Mouse (Mus musculus) frontal cortex, postnatal 14 days (tissue): ENCODE measurements around the gene Srms.
A peak's percentile ranks its signal among the peaks of the same experiment; 100 is the strongest.
"Not testable (repeated sequence)": the region's sequence is repeated elsewhere in the genome, so short reads cannot be mapped to it uniquely, and the experiment has no call there.

Experiments
- DNase-seq, 2 experiments: peaks; one replicate each; pipeline ENCODE4 v3.0.0; 2022; ENCODE audit warnings: low spot score in 2 of 2

Gene Srms

DNA sequence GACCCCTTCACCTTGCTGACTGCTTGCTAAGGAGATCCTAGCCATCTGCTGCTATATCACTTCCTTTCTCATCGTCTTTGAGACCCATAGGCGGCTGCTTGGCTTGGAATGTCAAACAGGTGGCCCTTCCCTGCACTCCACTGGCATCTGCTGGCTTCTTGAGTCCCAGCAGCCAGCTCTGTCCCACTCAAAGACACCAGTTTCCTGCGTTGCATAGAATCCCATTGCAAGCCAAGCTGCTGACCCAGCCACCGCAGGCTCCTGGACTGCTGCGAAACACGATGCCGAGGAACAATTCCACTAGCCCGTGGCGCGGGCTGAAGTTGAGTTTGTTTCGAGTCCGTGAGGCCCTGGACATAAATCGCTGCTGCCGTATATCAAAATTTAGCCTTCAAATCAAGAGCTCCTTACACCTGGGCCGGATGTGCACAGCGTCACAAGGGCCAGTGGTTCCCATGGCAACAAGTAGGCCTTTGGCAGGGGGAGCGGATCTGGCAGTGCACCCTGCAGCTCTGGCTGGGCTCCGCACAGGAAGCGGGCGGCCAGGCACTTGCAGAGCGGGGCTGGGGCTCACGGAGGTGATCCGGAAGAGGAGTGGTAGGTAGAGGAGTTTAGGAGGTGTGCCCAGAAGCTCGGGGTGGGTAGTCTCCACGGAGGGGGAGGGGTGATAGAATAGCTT lies 6.7 kb upstream of the Srms start, which contains the start of gene Fndc11:
TSS of gene Fndc11 (plus strand) at position 476 of the 679 bp plus-strand sequence.
- DNase-seq: peak; percentile 33 to 34

DNA sequence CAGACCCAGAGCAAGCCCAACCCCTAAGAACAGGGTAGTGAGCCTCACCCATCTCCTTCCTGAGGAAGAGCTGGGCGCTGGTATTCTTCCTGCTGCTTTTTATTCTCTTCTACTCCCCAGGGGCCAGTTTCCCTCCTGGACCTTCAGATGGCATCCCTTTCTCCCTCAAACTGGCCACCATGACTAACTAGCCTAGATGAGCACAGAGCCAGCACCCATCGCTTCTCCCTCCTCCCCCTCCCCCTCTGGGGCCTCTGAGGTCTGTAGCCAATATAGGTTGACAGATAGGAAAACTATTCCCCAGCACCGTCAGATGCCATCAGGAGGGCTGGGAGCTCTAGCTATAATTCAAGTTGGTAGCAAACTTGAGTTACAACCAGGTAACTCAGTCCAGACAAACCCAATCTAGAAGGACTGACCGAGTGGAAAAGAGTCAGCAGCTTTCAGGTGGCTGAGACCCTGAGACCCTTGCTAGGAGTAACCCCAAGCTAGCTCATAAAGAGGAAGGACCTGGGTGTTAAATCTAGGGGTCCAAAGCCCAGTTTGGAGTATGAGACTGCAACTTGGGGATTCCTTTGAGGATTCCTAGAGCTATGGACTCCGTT lies 6.0 kb upstream of the Srms start:
- no peak for DNase-seq

DNA sequence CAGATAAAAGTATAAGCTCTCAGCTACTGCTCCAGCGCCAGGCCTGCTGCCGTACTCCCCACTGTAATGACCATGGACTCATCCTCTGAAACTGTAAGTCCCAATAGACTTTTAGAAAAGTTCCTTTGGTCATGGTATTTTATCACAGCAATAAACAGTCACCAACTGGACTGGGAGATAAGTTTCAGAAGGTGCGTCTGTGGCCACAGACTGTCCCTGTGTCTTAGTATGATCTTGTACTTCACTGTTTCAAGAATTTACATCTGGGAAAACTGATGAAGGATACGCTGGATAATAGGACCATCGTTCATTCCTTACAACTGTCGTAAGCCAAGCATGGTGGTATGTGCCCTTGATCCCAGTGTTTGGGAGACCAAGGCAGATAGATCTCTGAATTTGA lies 3.1 kb upstream of the Srms start:
- DNase-seq: no peak

DNA sequence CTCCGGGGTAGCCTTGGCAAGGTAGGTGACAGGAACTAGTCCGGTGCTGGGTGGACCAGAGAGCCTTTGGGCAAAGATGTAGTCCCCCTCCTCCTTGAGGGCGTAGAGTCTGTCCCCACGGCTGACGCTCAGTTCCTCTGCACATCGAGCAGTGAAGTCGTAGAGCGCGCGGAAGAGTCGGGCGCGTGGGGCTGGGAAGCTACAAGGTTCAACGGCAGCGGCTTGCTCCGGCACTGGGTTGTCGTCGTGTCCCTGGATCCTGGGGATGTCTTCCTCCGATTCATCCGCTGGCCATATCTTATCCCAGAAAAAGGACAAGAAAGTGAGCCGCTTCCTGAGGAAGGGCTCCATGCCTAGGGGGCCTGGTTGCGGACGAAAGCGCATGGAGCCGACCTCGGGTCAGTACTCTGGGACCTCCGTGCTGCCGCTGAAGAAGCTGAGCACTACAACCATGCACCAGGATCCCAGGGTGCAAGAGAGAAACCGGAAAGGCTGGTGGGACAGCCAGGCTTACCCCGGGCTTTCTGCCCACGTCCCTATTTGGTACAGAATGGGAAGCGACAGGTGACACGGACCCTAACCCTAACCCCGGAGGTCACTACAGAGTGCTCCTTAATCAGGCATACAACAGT lies 480 bp downstream of the Srms start:
- DNase-seq: no peak

DNA sequence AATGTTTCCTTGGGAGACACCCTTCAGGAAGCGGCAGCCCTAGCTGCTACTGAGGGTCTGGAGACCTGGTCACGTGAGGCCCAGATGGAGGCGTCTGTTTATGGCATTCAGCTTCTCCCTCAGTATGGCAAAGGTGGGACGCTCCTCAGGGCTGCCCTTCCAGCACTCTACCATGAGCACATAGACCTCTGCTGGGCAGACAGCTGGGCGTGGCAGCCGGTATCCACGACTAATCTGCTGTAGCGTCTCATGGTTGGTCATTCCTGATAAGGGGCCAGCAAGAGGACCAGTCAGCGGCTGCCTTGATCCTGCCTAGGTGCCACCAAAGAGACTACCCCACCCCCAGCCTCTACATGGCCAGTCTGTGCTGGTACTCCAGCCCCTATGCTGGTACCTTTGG lies 6.9 kb downstream of the Srms start:
- no peak for DNase-seq

DNA sequence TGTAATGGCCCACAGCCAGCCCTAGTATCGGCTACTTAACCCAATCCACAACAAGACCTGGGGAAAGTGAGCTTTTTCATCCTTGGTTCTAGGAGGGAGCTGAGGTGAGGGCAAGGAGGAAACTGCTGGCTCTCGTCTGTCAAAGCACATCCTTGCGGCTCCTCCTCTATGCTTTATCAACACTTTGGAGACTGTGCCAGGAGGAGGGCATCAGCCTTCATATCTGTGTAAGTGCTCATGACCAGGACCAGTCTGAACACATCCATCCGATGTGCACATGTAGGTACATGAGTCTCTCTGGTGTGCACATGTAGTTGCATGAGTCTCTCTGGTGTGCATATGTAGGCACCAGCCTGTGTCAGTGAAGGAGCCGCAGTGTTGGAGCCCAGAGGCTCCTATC lies 7.3 kb downstream of the Srms start:
- DNase-seq: no peak

DNA sequence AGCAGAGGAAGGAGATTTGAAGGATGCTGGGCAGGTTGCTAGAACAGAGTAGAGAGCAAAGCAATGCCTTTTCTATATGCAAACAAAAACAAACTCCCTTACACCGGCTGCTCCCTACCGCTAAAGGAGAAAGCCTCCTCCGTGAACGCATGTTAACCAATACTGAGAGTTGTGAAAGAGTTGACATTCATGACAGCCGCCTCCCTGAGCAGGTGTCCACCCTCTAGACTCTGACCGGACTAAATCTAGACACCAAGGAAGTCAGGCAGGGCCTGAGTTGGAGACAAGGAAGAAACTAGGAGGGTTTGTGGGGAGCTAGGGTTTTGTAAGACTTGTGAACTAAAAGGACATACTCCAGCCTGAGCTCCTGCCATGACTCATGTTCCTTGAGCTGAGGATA lies 10.1 kb downstream of the Srms start:
- no peak for DNase-seq

DNA sequence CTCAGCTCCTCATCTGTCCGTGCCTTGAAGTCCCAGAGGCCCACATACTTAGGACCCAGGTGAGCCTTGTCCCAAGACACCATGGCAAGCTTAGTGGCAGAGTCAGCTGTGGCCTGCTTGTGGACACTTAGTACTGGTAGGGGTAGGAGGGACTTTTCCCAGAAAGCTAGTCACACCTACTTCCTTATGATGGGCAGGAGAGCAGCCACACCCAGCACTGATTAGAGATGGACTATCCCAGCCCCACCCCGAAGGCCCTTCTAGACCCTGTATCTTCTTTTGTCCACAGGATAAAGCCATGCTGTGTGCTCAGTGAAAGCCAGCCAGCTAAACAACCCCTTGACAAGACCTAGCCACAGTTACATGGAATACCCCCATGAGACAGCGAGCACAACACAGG lies 10.6 kb downstream of the Srms start, which contains the start of gene Ptk6:
TSS of gene Ptk6 (minus strand) at position 368 of the 400 bp plus-strand sequence.
- DNase-seq: no peak

DNA sequence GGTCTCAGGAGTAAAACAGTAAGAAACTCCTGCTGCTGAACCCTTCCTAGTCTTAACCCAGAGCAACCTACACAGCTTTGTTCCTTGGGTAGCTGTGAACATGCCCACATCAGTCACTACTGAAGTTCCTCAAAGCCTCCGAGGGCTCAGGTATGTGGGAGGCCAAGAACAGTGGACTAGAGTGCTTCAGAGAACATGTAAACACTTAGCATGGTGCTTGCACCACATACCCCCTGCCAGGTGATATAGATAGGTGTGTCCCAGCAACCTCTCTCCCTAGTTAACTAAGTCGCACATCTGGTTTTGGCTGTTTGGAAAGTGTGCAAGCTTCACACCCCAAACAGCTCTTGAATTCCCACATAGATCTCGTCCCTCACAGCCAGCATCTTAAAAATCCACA lies 11.4 kb downstream of the Srms start:
- no peak for DNase-seq

DNA sequence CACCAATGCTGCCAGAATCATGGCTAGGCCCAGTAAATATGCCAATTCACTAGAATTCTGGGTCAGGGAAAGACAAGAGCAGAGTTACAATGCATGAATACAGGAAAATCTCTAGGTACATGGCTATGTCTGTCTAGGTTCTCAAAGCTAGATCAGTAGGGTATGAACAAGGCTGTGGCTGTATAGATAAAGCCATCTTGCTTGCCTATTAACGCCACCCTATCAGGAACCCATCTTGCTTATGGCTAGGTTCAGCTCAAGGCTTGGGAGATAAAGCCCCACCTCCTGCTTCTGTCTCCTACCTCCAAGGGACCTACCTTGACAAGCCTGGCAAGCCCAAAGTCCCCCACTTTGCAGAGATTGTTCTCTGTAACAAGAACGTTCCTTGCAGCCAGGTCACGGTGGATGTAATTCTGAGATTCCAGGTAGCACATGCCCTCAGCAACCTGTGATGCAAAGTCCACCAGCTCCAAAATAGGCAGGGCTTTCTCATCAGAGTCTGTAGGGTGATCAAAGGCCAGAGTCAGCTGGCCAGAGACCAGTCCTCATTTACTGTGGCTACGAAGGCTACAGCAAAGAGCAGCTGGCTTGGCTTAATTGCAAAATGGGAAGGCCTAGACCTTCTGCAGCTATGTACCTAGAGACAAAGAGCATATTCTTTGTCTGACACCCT lies 16.2 kb downstream of the Srms start:
- DNase-seq: no peak

DNA sequence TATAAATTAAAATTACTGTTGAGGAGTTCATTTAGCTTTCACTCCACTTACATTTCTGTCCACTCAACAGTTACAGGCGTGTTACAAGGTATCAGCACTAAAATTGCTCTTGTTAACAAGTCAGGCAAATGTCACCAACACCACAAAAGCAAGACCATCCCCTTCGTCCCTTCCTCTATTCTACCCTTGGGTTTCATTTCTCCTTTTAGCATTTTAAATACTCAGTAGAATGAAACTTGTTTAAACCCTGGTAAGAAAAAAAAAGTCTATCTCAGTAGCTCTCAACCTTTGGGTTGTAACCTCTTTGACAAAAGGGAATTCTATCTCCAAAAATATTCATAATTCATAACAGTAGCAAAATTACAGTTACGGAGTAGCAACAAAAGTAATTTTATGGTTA lies 19.9 kb downstream of the Srms start:
- DNase-seq: no peak

DNA sequence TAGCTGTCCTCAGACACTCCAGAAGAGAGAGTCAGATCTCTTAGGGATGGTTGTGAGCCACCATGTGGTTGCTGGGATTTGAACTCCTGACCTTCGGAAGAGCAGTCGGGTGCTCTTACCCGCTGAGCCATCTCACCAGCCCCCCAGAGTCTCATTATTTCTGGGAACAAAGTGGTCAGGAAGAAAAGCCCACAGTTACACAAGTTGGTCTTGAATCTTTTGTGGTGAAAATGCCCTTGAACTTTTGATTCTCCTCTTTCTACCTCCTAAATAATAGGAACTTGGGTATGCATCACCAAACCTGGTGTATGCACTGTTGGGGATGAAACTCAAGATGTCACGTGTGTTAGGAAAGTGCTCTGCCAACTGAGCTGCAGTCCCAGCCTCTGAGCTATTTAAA lies 21.0 kb downstream of the Srms start:
- DNase-seq: no peak

DNA sequence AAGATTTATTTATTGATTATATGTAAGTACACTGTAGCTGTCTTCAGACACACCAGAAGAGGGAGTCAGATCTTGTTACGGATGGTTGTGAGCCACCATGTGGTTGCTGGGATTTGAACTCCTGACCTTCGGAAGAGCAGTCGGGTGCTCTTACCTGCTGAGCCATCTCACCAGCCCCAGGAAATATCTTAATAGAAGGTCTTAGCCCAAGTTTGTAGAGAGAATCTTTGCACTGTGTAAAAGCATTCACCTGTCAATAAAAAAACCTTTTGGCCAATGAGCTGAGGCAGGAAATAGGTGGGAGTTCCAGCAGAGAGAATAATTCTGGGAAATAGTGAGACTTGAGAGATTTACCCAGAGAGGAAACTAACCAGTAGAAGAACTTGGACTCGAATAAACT lies 21.6 kb downstream of the Srms start:
- DNase-seq: not testable (repeated sequence)

DNA sequence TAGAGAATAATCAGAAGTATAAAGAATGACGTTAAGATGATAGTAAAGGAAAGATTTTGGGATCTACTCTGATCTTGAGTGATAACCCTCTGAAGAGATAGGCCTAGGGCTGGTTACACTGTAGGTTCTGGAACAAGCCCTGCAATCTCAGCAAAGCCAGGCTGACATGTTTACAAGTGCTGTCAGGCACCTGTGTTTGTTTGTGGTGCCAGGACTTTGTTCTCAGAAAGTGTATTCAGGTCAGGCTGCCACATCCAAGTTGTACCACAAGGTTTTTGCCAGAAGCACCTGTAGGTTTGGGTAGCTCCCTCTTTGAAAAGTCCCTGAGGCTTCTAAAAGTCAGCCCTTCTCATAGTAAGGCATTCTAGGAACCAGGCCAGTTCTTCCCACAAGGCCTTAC lies 23.7 kb downstream of the Srms start:
- no peak for DNase-seq

DNA sequence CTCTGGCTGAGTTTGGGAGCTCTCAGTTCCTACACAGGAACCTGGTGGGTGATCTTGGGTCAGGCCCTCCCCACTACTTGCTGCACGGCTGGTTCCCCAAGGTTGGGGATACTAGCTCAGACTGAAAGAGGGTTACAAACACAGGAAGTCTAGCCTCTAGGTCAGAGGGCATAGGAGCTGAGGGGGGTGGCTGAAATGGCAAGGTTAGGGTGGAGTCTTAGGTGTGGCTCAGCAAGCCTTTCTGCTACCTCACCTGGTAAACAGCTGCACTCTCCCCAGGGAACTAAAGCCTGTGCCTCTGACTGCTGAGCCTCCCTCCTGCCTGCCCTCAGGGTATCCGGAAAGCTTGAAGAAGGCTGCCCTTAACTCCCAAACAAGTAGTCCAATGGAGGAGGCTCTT lies 24.3 kb downstream of the Srms start:
- DNase-seq: no peak

DNA sequence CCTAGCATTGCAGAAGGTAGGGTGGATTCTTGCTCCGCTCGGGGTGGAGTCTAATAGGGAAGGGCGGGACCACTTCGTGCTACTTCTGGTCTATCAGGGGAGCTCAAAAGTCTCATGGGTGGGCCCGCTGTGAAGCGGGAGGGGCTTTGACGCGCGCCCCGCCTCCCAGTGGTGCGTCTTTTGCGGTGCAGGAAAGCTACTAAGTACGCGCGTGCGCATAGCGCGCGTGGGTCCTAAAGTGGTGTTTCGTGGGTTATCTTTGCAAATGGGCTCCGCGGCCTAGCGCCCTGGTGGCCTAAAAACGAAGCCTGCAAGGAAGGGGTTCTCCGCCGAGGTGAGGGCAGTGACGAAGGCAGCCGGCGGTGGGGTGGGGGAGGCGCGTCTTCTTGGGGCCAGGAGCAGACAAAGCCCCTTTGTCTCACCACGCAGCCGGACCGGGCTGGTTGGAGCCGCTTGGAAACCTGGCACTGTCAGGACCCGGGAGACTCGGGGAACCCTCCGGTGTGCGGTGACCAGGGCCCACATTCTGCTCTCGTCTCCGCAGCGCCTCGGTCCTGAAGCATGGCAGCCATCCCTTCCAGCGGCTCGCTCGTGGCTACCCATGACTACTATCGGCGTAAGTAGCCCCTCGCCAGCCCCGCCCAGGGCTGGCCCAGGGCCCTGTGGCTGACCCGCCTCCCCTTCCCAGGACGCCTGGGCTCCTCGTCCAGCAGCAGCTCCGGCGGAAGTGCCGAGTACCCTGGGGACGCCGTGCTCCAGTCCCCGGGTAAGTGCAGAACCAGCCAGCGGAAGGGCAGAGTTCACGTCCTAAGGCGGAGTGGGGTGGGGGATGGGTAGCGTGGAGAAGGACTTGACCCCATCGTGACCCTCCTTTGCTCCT lies 25.6 kb downstream of the Srms start, which contains the start of gene Ppdpf:
TSS of gene Ppdpf (plus strand) at position 127 of the 880 bp plus-strand sequence.
- DNase-seq: peak; percentile 90 to 91

DNA sequence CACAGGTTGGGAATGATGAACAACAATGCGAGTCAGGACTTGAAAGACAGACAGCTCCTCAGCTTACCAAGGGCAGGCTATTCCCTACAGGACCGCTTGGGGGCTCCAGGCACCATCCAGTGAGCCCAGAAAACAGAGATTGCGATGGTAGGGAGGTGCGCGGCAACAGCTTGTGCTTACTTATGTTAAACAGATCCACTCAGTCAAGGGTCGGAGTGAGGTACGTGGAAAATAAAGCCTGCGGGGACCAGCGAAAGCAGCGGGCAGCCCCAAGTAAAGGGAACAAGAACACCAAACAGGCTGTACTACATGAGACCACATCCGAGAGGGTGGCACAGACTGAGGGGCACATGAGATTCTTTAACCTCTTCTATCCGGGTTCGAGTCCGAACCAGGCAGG lies 26.4 kb downstream of the Srms start:
- DNase-seq: peak; percentile 78 to 84

DNA sequence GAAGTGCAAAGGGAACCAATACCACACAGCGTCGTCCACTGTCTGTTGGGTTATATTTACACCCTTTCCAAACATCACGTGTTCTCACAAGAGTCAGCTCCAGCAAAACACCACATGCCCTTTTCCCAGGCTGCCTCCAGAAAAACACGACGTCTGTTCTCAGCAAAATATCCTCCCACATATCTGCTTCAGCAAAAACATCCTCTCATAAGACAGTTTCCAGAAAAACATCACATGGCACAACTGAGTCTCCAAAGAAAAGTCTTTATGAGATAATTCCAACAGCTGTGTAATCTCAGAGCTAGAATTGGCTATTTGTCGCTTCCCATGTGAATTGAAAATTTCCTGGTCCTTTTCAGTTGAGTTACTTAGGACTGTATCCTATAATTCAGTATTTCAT lies 32.1 kb downstream of the Srms start:
- DNase-seq: no peak

DNA sequence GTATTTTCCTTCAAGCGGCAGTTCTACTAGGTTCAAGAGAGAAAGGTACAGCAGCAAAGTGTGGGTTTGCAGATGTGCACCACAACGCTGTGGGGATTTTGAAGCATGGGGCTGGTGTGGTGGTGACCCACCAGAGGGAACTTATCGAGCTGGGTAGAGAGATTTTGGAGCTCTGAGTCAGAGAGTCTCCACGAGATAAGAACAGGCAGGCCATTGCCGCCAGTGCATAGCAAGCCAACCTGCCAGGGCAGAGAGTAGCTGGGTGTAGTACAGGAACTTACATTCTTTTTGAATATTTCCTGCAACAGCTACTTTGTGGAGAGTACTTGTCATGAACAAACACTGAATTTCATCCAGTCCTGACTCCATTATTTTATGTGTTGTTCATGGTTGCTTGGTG lies 34.5 kb downstream of the Srms start:
- DNase-seq: no peak

DNA sequence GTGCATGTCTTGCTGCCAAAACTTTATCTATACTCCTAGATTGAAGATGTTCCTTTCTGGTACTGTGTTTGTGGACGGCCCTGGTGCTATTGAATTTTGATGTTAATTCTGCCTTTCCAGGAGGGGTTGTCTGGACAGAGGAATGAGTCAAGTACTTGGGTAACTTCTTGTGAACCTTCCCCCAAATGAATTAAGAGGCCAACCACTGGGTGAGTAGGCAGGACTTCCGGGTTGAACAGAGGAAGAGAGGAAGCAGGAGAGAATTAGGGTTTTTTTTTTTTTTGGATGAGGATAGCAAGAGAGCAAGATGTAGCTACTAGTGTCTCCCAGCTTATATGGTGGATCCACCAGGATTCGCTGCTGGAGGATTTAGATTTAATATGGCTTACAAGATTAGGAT lies 35.0 kb downstream of the Srms start:
- no peak for DNase-seq

DNA sequence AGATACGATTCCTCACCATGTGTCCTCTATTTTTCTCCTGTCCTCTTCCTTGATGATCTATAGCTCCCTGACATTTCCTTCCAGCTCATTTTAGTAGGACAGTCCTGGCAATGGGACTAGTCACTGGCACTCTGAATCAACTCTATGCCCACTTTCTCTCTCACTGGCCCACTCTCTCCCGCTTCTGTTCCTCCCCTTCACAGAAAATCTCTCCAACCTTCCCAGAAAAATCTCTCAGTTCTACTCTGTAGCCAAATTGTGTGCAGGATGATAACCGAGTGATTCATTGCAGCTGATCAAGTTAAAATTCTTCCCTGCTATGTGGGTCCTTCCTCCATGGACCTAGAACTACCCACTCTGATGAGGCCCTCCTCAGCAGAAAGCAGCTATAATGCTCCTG lies 38.3 kb downstream of the Srms start:
- no peak for DNase-seq

DNA sequence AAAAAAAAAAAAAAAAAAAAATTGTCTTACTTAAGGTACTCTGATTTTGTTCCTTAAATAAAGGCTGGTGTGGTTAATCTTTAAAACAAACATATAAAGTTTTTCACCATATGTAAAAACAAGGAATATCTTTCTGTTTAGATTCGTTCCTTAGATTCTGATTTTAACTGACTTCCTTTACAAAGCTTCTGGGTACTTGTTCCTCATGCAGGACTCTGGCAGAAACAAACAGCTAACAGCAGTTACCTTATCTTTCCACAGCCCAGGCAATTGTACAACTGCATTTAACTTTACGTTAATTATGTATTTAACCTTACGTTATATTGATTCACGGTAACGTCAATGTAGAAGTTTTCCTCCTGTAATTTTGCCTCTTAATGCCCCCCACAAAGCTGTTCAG lies 46.5 kb downstream of the Srms start:
- no peak for DNase-seq
